Mouse (Mus musculus) CD4-positive, CD25-positive, alpha-beta regulatory T cell, adult 2 months (primary cell): ENCODE measurements around the gene Mfsd6l.

Experiments
- DNase-seq: peaks from one replicate; pipeline ENCODE4 v3.0.0-alpha.2; 2012; ENCODE audit warnings: low read depth, low spot score

The Mfsd6l gene

DNA sequence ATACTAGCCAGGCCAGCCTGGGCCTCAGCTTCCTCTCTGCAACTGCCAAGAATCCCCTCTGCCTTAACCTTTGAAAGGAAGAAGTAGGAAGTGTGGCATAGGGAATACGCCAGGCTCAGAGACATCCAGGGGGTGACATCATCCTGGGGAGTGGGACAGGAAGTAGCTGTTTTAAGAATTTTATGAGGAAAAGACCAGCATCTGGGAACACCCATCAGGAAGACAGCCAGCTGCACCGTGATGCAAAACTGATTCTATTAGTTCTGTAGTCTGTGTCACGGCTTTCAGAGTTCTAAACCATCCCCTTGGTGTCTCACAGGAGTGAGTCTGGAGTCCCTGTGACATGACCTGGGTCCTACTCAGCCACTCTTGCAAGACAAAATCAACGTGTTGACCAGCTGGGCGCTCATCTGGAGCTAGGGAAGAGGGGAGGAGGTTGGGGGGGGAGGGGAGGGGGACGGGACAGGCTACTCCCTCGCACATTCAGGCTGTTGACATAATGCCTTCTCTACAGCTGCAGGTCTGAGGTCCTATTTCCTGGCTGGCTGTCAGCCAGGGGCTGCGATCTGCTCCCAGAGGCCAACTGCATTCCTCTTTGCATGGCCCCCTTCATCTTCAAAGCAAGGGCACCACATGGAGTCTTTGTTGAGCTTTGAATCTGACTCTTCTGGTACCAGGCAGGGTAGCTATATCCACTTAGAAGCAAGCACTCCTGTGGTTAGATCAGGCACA lies 46.4 kb downstream of the Mfsd6l start:
- no peak for DNase-seq

DNA sequence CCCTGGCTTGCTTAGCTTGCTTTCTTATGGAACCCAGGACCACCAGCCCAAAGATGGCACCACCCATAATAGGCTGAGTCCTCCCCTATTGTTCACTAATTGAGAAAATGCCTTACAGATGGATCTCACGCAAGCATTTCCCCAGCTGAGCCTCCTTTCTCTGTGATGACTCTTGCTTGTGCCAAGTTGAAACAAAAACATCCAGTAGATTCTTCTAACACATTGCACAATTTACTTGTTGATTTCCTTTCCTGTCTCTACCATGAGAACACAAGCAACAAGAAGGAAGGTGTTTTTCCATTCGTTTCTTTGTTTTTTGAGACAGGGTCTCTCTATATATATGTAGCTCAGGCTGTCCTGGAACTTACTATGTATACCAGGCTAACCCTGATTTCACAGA lies 51.1 kb downstream of the Mfsd6l start:
- DNase-seq = no peak
